Mouse (Mus musculus) left cerebral cortex, adult 9 months (tissue): ENCODE measurements at regions not wholly inside any gene's neighbourhood (a gene's known extent, or its start where the extent isn't known, plus 50 kb on each side); places are given as distances from the start of the nearest gene placed in this dataset.

Source experiments
- DNase-seq, 2 experiments: peaks; one replicate each; pipeline ENCODE4 v3.0.0; 2022; ENCODE audit warnings: low spot score in 2 of 2

DNA sequence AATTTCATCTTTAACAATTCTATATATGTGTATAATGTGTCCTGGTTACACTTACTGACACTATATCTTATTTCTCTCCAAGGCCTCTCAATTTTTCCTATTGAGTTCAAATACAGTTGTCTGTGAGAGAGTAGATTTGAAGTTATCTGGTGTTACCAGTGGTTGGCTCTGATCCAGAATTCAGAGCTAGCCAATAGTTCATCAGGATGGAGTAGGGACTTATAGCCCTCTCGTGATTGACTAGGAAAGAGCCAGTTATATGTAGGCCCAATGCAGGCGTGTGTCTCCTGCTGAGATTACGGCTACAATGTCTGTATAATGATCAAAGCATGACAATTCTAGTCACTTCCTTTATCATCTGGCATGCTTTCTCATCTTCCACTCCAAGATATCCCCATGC is 1241.0 kb upstream of the Zeb2 start:
- DNase-seq, result no peak

DNA sequence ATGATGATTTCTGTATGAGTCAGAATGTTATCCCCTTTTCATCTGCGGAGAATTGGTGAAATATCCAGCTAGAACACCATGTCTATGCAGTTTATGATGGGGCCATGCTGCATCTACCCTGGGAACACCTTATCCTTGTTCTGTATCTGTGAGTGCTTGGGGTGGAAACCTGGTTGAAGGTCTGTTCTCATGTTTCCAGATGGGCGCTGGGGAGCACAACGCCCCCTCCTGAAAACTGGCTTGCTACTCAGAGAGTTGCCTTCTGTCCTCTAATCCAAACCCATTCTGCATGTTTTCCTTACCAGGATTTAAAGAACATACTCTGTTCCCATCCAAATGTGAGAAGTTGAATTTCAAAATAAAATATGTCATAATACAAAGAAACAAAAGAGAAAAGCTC is 1239.5 kb upstream of the Zeb2 start:
- DNase-seq, result no peak

DNA sequence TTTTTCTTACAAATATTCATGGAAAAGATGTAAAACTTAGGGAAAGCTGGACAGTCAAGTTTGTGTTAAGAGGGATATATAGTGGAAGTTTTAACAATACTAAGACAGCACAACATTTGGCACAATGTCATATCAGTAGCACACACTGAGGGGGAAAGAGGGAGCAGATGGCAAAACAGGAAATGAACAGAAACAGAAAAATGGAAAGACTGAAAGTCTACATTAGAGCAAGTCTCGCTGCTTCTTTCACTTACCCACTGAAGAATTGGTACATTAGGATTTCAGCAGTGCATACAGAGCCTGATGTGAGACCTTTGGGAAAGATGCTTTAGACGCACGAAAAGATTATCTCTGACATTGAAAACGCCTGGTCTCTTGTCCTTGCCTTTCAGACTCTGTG is 1223.5 kb upstream of the Zeb2 start:
- no peak for DNase-seq

DNA sequence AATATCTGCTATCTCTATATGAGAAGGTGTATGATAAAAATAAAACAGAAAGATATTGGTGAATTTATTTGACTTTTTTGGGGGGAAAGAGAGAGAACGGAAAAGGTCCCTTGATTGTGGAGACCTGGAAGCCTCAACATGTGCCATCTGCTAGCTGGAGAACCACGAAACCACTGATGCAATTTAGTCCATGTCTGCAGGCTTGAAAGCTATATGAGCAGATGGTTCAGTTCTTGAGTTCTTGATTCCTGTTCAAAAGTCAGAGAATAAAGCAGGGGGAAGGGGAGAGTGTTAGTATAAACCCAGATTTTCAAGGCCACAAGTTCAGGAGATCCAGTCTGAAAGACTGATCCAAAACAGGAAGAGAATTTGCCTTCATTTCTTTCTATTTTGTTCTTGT is 1199.5 kb upstream of the Zeb2 start:
- DNase-seq, result no peak

DNA sequence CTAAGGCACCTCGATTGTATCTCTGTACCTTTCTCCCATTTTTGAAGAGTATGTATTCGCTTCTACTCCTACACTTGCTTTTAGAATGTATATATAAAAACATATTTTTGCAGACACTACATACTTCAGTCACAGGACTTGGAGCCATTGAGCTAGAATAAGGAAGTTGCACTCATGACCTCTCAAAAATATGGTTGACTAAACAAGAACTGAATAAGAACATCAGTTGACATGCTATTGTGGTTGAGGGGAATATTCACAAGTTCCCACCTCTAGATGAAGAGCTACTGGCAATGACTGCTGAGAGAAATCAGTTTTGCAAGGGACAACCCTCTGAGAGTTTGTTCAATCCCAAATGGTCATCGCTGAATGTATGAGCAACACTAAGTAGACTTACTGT is 1198.0 kb upstream of the Zeb2 start:
- DNase-seq, result no peak

DNA sequence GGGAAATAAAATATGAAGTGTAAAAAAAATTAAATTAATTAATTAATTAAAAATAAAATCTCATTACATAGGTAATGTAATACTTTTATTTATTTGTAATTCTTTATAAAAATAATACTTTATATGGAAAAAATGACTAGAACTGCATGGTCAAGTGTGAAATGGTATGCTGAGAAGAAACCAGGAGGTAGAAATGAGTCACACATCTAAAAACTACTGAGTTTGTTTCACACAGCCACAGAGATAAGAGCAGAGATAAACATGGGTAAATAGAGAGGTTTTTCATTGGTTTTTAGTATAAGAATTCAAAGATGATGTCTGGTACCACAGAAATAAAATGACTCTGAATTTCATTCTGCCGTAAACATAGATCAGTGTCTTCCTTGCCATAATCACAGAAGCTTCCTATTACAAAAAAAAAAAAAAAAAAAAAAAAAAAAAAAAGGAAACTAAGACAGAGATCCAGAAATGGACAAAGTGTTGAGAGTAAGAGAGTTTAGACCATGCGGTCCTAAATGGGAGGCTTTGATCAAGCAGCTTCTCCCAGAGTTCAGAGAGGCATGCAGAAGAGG is 1190.5 kb upstream of the Zeb2 start:
- no peak for DNase-seq

DNA sequence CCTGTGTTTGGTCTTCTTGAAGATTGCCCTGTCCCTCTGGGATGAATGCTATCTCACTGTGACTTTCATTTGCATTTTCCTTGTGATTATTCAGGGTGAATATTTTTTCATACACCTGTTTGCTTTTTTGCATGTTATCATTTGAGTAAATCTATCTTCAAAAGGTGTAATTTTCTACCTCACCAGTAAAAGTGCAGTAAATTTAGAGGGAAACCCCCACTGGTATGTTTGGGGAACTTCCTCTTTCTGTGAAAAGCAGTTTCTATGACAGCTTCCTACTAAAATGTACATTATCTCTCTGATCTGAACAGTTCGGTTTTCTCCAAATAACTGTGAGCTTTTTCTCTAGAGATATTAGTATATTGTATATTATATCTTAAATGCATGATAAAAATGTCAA is 1185.4 kb upstream of the Zeb2 start:
- no peak for DNase-seq

DNA sequence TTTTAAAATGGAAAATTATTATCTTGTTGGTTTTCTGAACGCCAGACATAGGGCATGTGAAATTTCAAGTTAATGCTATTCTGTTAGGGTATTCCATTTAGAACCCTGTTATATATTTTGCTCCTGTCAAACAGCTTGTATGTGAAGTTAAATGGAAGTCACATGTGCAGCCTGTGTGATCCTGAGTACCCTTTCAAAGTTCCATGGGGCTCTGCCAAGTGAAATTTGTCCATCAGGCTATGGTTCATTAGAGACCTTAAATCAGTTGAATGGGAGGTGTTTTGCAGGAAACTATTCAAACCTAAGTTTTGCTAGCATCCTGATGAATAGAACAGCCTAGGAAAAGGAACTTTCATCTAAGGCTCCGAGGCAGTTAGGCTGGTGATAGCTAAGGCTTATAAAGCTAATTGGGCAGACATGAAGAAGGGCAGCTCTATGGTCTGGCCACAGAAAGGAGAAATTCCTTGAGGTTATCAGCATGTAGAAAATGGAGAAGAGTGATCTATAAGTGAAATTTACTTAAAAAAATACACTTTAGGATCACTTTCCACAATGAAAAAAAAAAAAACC is 1180.2 kb upstream of the Zeb2 start:
- DNase-seq, result no peak

DNA sequence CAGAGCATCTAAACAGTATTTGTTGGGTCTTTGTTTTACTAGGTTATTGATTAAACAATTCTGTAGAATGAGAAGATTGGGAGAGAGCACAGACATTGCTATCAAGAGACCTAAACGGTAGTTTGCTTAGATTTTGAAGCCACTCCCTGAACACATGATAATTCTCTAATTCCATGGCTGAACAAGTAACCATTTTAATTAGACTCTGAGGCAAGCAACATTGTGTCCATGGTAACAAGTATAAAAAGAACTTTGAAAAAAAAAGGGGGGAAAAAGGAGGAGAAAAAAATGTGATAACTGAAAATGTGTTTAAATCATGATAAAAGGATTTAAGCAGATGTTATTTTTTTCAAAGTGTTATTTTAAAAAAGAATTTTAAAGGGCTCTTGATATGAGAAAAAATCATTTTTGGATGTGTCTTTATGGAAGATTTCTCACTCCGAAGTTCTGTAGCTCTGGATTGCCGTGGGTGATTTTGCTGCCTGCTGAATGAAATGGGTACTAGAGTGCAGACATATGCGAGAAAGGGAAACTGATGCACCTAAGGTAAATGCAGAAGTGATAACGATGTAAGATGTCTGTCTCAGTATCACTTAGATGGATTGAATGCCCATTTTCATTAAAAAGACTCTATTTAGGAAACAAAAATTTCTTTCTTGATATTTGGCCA is 1166.9 kb upstream of the Zeb2 start:
- DNase-seq, result peak; percentile 8 to 14

DNA sequence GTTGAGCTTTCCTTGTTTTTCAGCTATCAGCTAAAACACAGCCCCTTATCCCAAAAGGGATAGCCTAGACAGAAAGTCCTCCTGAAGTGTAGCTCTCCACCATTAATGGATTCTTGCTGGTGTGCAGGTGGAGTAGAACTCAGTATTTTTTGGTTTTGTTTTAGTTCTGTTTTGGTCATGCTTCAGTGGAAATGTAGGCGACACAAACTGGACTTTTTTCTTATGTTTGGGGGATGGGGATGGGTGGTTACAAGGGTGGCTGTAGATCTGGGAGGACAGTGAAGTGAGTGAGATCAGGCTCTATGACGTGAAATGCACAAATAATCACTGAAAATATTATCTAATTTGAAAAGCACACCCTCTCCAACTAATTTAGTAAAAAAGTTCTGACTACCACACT is 1163.6 kb upstream of the Zeb2 start:
- no peak for DNase-seq

DNA sequence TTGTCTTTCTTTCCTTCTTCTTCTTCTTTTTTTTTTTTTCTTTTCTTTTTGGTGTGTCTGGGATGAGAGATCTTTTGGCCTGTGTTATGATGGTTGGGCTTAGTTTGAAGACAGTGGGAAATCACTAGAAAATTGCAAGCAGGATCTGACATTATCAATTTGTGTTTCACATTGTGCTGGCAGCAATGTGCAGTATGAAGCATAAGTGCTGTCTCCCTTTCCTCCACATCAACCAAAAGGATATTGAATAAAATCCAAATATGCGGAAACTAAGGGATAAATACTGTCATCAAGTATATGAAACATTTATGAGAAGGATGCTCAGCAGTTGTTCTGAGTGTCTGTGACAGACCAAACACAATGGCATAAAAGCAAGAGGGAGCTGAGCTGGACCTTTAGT is 1144.4 kb upstream of the Zeb2 start:
- no peak for DNase-seq

DNA sequence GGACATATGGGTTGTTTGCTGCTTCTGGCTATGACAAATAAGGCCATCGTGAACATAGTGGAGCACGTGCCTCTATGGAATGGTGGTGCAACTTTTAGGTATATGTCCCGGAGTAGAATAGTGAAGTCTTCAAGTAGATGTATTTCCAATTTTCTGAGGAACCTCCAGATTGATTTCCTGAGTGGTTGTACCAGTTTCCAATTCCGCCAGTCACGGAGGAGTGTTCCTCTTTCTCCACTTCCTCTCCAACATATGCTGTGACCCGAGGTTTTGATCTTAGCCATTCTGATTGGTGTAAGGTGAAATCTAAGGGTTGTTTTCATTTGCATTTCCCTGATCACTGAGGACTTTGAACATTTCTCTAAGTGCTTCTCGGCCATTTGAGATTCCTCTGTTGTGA is 1134.4 kb upstream of the Zeb2 start:
- DNase-seq, result no peak

DNA sequence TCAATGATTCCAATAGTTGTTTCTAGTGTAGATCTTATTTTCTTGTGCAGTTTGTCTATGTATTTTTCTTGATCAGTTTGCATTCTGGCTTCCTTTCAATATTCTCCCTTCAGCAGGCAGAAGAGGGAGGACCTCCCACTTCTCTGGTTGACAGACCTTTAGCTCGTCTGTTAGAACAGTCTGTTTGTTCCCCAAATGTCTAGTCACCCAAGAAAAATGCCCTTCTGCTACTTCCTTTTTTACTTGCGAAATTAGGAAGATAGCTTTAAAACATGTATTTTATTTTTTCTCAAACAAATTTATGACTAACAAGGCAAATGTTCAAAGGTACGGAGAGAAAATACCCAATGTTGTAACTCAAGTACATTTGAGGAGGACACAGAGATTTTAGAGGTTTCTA is 1128.5 kb upstream of the Zeb2 start:
- no peak for DNase-seq

DNA sequence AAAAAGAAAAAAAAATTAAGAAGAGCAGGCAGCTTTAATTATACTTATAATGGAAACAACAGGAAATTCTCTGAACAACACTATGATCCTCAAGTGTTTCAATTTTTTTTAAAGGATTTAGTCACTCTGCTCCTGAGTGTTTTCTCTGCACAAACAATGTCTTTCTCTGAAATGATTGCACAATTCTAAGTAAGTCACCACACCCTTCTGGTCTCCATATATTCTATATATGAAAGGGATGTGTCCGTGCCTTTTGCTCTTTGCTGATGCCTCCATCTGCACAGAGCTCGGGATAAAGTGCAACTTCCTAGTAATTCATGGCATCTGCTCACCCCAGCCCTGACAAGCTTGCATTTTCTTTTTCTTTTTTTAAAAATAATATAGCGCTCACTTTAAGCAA is 1127.5 kb upstream of the Zeb2 start:
- DNase-seq, result no peak

DNA sequence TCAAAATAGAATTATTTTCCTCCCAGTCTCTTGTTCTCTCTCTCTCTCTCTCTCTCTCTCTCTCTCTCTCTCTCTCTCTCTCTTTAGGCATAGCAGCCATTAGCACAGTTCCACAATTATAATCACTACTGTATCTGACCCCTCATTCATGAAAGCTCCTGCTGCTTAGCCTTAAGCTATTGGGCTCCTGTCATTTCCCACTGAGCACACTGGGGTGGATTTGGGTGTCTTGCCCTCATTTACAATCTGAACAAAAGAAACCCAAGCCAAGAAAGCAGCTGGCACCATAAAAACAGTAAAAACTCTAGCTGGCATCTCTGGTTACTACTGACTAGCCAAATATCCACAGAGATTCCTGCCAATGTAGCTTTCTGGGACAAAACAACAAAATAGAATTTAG is 1125.6 kb upstream of the Zeb2 start:
- DNase-seq, result no peak

DNA sequence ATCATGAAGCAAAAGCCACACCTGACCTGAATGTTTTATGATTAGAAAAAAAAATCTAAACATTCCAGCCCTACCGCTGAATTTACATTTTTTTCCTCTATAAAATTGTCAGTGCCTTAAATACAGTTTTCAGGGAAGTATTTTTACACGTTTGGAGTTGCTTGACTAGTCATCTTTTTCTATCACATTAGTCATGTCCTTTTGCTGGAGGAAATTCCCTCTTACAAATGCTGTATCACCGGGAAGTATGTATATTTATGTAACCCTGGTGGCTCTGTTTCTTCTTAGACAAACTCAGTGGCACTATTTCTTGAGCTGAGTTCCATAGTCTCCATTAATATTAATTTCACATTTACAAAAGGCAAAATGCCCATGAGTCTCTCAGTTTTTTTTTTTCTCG is 1122.7 kb upstream of the Zeb2 start:
- DNase-seq, result no peak

DNA sequence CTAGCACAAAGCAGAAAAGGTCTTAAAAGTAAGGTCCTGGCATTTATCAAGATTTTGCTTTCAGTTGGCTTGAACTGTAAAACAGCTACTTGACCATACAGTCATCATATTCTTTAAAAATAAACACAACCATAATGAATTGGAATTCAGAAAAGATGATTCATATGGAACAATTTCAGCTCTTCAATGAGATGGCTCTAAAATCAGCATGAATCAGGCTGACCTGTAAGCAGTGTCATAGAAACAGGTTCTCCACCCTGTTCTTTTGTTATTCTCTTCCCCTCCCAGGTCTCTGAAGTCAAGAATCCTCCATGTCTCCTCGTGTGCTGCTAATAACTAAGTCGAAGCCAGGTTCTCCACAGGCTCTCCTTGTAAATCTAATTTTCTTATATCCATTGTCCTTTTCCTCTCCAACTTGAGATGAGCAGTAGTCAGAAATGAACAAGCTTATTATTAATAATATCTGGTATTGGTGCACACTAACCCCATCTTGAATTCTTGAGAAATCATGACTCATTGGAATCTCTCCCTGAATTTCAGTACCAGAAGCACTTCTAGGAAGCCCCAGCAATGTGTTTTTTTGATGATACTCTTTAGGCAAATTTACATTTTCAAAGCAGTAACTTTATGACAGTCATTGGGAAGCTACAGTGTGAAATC is 1113.7 kb upstream of the Zeb2 start:
- DNase-seq, result no peak

DNA sequence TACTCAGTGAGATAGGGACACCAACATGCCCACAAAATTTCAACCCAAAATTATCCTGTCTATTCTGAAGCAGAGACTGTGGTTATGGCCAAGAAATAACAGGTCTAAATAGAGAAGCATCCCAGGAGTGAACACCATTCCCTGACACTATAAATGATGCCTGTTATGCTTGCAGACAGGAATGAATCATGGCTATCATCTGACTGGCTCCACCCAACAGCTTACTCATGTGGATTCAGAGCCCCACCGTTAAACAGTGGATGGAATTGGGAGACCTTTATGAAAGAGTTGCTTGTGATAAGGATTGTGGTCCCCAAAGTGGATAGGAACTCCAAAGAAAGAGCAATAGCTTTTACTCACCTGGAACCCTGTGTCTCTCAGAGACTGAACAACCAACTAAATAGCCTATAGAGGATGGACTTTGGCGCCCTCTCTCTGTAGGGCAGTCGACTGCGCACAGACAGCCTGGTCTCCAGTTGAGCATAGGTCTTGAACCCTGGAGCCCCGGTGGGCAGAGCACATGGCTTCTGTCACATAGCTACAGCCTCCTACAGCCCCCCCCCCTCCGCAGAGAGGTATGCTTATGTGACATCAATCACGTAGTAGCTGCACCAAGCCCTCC is 1101.3 kb upstream of the Zeb2 start:
- peak in 1 of 2 experiments; percentile 2 for DNase-seq

DNA sequence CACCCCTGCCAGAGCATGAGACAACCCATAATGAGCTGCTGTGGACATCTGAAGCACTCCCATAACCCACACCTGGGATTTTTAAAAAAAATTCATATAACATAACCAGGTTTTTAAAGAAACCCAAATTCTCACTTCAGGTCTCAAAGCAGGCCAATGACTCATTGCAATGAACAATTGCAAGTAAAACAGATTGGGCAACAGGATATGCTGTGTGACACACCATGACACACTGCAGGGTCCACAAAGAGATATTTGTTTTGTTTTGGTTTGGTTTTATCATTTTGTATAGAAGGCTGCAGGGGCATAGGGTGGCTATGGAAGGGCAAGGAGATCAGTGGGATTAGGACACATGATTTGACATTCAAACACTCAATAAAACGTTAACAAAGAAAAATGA is 1082.1 kb upstream of the Zeb2 start:
- no peak for DNase-seq

DNA sequence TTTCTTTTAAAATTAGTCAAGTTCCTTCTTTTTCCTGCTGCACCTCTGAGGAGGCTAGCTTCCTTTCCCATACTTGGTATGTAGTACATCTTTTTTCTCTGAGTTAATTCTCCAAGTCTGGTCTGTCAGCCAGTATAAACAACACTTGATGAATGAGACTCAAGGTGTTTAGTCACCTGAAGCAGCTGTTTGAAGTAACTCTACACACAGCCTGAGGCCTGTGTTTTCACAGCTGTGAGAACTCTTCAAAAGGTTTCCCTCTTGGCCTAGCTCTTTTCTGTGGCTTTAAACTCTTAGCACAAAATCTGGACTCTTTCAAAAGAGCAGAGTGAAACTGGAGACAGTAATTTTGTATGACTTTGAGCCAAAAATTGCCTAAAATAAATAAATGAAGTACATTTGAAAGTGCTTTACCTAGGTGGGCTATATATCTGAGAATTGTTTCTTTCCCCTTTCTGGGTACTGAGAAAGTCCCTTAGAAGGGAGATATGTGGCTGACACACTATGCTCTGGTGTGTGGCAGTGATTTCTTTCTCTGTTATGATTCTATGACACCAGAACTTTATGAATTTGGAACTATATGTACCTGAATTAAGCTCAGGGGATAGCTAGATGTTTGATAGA is 1070.2 kb upstream of the Zeb2 start:
- no peak for DNase-seq

DNA sequence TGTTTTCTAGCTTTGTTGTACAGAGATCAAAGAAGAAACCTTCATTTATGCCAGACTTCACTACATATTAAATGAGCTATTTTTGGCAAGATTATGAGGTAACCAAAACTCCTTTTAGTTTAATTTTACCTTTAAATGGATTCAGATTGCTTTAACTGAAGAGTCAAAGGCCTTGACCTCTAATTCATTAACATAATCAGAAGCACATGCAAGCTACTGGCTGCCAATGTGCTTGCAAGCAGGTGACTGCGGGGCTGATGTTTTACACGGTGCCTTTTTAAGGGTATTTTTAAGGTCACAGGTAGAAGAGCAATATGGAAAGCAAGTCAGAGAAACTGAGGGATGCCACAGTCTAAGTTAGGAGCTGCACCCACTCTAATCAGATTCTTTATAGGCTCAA is 1066.0 kb upstream of the Zeb2 start:
- no peak for DNase-seq

DNA sequence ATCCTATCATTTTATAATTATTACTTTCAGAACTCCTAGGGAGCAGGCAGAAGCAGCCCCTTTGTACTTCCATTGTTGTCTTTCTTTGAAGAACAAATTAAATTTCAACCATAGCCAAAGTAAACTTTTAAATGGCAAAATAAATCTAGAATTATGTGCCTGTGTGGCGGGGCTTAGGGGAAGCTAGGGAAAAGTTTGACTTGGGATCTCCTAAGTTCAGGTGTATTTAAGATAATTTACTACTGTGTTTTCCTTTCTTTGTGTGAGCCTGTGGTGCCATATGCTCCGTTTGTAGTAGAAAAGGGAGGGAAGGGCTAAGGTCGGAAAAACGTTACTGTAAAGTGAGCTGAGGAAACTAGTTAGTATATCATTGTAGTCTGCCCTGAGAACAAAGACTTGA is 1062.5 kb upstream of the Zeb2 start:
- no peak for DNase-seq
